Mouse (Mus musculus) lung, postnatal 36 days (tissue): ENCODE measurements at regions not wholly inside any gene's neighbourhood (a gene's known extent, or its start where the extent isn't known, plus 50 kb on each side); places are given as distances from the start of the nearest gene placed in this dataset.
A peak's percentile ranks its signal among the peaks of the same experiment; 100 is the strongest.

ENCODE experiments used
- DNase-seq: peaks from one replicate; pipeline ENCODE4 v3.0.0; 2022; ENCODE audit warnings: mixed read lengths

DNA sequence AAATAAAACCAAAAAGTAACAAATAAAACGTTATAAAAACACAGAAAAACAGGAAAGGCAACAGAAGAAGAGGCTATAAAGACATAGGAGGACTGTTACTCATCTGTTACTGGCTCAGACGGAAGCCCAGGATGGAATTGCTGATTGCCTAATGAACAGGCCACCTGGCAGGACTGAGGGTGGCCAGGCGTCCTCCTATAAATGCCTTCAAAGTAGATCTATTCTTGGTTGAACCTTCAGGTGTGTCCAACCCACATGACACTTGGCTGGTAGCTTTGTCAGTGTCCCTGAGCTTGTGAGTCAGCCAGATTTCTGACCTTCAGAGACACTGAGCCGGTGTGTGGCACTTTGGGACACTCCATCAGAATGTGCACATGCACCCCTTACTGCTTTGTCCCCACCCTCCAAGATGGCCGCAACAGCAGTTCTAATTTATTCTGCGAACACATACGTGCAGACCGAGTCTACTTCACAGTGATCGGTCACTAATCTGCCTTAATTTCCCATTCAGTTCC lies 222.5 kb upstream of the Runx1 start:
- DNase-seq, result no peak

DNA sequence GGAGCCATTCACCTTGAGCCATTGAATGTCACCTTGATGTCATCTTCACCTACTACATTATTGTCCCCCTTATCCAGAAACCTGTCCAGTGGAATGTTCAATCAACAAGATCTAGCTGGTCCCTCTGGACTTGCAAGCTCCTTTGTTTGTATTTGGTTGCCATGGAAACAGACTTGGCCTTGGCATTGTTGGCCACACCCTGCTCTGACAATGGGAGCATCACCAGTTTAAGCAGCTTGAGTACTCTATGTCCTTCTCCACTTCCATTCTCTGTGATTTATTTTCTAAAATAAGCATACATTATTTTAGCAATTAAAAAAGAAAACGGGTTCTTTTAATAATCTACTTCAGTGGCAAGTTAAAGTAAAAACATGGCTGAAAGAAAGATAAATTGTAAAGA lies 221.6 kb upstream of the Runx1 start:
- peak; percentile 25 for DNase-seq

DNA sequence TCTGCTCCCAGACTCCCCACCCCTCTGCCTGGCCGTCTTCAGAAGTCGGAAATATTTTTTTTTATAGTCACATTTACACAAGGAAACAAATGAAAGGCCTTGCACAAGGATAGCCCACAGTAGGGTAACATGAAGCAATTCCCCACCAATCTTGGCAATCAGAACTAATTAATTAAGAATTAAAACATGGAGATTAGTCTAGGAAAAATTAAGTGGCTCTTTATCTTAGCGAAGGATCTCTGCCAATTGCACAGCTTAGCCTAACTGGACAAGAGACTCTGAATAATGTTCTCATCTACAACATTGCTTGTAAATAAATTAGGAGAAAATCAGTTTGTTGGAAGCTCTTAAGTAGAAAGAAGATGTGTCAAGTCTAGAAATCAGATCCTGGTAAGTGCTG lies 220.3 kb upstream of the Runx1 start:
- DNase-seq, result no peak

DNA sequence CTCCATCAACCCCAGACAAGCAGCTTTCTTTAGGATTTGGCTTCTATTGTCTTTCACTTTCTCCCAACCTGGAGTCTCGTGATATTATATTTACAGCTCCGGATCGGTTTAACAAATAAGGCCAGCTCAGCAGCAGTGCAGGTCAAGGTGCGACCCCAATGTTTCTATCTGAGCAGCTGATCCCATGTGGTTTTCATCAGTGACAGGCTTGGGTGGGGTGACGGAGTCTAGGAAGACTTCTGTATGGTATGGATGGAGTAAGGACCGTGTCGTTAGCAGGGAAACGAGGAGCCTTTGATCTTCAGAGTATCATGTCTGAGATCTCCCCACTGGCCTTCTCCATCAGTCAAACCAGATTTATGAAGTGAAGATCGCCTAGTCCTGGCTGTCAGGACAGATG lies 217.4 kb upstream of the Runx1 start:
- DNase-seq, result no peak

DNA sequence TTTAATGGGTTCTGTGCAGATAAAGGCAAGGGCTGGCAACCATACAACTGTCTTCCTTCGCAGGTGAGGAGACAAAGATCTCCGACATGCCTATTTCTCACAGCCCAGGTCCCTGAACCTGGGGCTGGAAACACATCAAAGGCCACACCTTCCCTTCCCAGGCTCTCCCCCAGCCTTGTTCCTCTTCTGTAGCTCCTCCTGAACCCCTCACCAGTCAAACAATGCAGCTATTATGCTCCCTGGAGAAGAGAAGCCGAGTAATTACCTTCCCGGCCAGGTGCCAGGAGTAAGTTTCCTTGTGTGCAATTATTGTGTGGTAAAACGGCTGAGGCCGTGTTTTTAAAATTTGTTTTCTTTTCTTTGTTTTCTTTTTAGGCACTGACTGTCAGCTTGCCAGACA lies 217.0 kb upstream of the Runx1 start:
- no peak for DNase-seq

DNA sequence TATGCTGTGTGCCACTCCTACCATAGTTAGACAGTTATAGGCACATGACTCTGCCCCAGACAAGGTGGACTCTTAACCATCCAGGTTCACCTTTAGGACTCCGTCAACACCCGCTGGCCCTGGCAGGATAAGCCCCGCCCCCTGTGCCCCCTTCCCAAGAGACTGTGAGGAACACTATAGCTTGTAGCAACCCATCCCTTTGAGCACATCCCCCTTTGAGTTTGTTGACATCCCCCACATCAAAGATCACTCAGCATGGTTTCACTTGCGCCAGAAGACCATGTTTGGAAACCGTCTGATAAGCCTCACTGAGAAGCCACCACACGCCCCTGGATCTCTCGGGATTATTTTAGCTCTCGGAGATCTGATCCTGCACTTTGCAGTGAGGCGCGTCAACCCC lies 216.5 kb upstream of the Runx1 start:
- no peak for DNase-seq

DNA sequence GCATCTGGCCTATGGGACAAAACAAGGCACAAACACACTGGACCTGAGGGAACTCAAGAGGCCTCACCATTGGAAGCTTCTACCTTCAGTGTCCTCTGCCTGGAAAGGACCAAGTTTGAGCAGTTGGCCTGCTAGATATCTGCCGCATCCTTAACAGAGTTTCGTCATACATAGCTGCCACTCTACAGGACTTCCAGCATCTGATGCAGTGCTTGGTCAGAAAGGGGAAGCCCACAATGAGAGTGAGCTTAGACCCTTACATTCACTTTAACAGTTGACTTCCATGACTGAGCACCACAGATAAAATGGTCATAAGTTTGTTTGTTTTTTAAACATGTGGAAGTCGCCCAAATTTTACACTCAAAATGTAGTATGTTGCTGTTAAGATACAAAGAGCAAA lies 215.9 kb upstream of the Runx1 start:
- no peak for DNase-seq

DNA sequence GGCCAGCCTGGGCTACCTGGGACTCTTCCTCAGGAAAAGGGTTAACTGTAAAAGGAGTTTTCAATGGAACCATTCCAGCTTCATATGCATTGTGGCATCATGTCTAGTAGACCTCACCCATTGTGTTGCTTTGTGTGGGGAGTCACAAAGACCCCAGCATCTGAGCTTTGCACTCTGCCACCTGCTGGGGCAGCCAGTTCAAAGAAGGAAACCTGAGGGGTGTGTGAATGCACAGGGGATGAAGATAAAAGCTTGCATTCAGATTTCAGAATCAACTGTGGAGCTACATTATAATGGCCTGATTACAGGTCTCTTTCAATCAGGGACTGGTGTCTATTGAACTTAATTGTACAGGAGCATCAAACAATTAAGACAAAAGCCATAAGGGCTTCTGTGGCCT lies 215.4 kb upstream of the Runx1 start:
- DNase-seq, result no peak

DNA sequence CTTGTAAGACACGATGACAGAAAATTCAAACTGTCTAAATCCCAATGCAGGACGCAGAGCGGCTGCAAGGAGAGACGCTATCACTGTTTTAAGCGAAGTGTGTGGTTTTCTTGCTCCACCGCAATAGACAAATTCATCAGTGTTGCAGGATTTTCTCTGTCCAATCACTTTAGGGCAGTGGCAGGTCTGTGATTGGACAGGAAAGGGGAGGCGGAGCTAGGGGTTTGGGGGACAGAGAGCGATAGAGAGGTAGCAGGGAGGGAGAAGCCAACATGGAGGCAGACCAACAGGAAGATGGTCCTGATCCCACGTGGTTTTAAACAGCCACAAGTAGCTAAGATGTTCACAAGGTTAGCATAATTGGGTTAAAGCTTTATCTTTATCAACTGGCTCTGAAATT lies 209.7 kb upstream of the Runx1 start:
- DNase-seq, result no peak

DNA sequence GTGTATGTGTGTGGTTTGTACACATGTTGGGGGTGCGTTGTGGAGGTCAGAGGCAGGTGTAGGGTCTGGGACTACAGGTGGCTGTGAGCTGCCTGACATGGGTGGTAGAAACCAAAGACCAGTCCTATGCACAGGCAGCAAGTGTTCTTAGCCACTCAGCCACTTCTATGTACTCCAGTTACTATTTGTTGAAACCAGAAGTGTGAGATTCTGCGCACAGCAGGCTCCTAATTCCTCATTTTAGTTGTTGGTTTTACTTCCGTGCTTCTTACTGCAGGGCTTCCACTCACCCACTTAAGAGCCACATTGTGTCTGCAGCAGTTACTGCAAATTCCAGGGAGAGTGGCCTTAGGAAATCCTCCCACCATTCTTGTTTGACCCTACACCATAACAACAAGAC lies 208.0 kb upstream of the Runx1 start:
- DNase-seq, result peak; percentile 35

DNA sequence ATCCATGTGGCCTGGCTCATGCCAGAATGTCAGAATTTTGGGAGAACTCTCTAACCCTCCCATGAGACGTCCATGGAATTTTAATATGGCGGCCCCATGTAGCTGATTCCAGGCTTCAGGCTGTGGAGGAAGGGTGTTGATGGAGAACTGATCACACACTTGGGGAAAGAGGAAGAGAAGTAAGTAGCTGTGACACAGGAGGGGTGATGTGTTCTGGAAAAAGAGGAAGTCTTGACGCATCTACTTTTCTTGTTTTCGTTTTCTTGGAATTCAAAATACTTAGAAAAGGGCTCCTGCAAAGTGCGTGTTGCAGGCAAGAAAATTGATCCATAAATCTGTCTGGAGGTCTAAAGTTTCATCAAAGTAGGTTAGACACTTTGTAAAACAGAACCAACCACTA lies 205.7 kb upstream of the Runx1 start:
- peak; percentile 43 for DNase-seq

DNA sequence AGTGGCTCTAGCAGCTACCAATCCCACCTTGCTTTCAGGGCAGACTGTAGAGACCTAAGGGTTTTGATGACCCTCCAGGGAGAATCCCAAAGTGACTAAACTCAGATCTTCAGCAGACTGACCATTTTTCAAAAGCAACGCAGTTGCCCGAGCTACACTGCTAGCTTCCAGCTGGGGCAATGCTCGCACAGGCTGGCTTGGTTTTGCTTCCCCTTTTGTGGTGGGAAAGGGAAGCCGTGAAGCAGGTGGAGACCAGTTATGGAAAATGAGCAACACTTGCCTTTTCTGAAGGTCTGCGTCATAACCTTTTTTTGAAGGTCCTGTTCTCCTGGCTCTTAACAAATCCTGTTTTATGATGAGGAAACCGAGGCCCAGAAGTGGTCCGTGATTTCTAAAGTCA lies 202.7 kb upstream of the Runx1 start:
- DNase-seq, result peak; percentile 58

DNA sequence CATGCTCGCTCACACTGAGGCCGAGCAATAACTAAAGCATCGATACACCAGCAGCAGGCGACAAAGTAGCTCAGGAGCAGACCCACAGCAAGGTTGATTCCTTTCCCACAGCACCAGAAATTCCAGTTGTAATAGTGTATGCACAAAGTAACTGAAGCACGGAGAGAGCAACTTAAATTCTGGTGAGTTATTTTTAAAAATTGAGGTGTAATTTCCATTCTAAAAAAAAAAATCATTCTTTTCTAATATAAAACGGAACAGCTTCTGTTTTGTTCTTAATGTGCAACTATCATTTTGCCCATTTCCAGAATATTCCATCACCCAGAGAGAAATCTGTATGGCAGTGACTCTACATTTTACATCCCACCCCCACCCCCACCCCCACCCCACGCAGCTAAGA lies 202.1 kb upstream of the Runx1 start:
- no peak for DNase-seq

DNA sequence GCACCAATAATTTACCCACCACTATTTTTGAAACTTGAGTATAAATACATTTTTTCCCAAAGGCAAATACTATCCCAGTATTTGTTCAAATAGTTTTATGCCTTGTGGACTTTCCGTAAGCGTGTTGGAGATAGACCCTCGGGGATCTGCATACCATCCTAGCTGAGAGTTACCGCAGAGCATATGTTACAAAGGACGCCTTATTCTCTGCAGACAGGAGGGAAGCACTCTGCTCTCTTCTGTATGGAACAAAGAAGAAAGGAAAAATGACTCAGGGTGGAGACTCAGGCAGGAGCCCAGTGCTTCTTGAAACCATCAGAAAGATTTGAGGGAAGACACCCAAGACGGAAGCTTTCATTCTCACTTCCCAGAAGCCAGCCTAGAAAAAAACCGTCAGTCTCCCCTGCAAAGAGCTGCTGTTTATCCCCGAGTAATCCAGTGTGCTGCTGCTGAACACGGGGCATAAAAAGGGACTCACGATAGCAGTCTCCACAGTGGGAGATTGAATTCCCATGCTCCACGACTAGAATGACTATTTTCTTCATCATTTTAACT lies 200.2 kb upstream of the Runx1 start:
- no peak for DNase-seq

DNA sequence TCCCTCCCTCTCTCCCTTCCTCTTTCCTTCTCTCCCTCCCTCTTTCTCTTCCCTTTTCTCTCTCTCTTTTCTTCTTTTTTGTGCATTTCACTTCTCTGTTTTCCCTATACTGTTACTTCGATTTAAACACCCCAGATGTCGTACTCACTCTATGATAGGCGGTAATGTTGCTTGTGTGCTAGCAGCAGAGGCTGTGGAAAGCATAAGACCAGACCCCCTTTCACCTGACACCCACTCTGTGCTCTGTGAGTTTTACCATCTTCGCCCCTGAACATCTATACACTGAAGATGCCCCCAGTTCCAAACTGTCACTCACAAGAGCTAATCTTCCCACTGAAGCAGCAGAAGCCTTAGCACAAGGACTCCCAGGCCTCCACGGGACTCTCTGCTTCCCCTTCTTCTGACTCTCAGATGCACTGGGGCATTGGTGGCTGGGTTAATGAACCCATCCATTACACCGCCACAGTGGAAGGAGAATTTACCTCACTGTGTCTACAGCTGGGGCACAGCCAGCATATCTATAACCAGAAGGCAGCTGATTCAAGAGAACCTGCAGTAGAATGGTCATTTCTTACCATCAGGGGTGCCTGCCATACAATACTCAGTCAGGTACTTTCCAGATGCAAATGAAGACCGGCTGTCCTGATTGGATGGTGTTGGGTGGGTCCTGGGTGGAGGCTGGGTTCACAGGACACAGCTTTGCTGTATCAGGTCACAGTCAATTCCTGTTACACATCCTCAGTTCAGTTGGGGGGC lies 194.0 kb upstream of the Runx1 start:
- DNase-seq, result no peak

DNA sequence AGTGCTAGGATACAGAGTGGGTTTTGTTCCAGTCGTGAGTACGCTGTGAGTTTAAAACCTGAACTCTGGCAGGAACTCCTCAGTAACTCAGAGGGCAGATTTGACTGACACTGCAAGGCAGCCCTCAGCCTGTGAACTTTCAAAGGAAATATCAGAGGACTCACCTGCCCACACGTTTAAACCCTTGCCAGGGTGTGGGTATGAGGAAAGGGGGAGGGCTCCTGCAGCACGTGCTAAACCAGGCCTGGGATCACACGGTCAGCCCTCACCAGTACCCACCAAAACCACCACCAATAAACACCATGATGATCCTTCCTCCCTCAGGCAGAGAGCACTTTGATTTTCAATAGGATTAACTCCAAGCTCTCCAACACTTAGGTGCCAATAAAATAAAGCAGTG lies 192.8 kb upstream of the Runx1 start:
- DNase-seq, result no peak

DNA sequence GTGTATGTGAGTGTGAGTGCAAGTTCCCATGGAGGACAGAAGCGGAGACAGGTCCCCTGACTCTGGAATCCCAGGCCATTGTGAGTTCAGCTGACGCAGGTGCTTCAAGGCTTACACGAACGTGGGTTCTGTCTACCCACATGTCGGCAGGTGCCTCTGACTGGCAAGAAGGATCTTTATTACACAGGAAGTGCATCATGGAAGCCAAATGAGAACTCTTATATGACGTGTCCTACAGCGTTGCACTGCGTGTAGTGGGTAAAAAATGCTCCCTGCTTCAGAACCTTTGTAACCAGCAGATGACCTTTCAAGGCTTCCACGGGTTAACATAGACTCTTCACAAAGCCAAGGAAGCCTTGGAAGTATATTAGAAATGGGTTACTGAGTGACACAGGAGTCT lies 191.1 kb upstream of the Runx1 start:
- no peak for DNase-seq

DNA sequence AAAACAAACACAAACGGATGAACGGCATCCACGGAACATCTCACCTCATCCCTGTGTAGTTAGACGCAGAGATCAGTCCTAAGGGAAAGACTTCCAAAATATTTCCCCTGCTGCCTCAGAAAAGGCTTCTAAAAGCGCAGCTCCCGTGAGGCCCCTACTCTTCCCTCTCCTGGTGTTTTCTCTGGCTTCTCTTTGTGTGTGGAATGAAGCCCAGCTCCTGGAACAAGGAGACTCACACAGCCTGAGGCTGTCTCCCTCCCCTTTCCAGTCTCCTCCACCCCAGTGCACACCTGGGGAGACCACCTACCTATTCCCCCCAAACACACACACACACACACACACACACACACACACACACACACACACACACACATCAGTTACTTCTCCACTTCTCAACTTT lies 189.7 kb upstream of the Runx1 start:
- DNase-seq, result no peak

DNA sequence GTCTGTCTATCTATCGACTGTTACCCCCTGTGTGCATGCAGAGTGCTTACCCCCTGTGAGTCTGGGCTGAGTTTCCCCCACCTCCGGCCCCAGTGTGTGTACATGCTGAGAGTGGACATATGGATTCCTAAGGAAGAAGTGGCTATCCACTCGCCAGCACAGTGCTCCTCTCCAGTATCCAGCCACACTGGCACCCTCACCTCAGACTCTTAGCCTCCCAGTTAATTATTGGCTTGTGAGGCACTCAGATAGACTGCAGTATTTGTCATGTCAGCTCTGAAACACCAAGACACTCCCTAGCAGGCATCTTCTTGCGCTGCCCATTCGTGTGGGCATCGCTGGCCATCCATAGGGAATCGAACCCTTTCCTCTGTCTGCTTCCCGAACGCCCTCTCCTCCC lies 189.0 kb upstream of the Runx1 start:
- DNase-seq, result no peak

DNA sequence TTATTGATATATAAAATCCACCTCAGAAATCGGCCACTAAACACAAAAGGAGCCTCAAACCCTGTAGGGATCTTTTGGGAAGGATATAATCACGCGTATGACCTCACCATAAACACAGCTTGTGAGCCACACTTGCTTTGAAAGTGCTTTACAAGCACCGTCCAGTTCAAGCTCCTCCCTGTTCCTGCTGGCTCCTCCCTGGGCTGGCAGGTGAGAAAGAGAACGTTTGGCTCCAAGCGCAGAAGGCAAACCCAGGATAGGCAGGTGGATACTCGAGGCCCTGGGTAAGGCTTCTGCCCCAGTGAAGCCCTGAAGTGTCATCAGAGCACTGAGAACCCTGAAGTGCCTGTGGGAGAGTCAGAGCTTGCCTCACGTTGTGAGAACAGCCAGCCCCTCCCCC lies 187.9 kb upstream of the Runx1 start:
- DNase-seq, result peak; percentile 25

DNA sequence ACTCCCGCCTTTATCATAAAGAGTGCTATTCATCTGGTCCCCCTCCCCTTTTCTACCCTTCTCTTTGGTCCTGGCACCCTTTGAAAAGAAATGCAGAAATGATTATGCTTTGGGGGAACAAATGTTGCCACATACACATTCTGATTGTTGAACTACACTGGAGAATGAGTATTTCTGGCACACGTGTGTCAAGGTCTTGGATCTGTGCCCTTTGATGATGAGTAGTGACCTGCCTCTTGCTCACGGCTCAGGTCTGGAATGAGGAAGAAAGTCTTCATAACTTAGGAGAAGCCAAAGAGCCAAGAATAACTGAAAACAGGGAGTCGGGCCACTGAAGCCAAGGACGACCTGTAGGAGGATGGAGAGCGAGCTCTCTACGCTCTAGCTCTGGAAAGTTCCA lies 187.3 kb upstream of the Runx1 start:
- DNase-seq, result no peak

DNA sequence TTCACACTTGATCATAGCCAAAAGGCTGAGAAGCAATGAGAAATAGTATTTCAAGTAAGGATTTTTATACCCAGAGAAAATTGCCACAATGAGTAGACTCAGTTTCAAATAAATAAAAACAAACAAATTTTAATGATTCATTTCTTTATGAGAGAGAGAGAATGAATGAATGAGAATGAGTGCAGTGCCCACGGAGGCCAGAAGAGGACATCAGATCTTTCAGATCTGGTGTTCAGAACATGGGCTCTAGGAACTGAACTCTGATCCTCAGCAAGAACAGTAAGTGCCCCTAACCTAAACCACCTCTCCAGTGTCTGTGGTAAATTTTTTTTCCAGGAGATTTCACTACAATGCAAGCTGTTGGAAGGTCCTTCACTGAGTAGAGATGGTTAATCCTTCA lies 185.5 kb upstream of the Runx1 start:
- DNase-seq, result no peak

DNA sequence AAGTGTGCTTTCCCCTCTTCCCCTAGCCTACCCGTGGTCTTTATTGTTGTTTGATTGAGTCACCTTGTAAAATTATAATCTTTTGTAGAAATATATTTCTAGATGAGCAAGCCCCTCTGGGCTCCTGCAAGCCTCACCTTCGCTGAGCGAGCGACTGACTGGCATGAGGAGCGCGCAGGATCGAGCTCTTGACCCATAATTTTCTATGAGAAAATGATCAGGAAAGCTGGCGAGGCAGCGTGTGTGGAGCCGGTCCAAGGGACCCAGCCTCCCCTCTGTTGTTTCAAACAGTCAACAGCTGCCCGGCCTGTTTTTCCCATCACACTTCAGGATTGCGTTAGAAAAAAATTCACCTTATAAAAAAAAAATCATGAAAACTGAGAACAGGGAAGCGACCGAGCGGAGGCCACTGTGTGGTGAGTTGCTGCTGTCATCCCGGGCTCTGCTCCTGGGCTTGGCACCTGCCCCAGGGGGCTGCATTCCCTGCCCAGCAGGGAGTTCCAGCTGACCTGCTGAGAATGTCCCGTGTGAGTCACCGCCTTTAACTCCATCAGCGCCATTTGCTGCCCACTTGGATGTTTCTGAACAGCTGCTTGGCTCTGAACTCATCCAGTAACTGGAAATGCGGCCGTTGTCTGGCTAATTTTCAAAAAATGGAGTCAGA lies 180.5 kb upstream of the Runx1 start:
- DNase-seq, result peak; percentile 27

DNA sequence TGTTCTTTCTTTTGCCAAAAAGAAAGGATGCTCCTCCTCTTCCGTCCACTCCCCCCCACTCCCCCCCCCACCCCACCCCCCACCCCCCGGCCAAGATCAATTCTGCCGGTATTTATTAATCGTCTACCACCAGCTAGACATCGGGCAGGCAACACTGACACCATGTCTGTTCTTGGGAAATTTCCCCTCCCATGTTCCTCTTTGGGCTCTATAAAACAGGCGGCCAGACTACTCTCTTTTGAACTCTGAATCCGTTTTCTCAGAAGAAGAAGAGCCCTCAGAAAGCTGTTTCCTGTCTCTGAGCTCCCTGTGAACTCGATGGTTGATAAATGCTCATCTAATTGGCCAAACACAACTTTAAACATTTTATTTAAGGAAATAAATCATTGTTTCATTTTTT lies 179.5 kb upstream of the Runx1 start:
- no peak for DNase-seq

DNA sequence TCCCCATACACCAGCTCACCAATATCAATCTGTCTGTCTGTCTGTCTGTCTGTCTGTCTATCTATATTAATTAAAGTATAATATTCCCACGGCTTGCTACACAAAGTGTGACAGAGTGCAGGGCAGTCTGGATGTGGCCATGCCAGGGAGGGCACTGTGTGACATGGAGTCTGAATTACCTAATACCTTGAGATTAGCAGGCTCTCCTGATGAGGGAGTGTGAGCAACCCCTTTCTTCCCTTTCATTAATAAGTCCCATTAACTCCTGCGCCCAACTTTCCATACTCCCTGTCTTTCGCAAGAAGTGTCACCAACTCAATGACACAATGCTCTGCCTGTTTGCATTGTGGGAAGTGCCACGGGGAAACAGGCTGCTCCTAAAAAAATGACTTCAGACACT lies 177.9 kb upstream of the Runx1 start:
- DNase-seq, result no peak
